Mouse (Mus musculus): ENCODE data around the gene Cab39l. TPM values are rescaled to one million over a fixed set of nuclear protein-coding genes. Genes with fewer than 3 reads are reported as not detected.
A peak's percentile ranks its signal among the peaks of the same experiment; 100 is the strongest.

Cab39l gene
- polyA plus RNA-seq, 1 experiment from 2014 or later: 44.9 TPM

GRCm38 (mm10) chr14:59441472-59441805, 667 bp downstream of the Cab39l start:
- peak overlapping the region; percentile 72 for H3K4me3 ChIP-seq
- H3K9me3 ChIP-seq: no peaks in the 10 kb centered on the region
- 19% methylated on average over 6 of the region's 6 CpGs for WGBS
- H3K27ac ChIP-seq (replicated peaks): peak overlapping the region; percentile 88
- peaks cover 15% of the 10 kb centered on the region for H3K4me1 ChIP-seq
- H3K36me3 ChIP-seq (replicated peaks): no peaks in the 10 kb centered on the region
- no peaks in the 10 kb centered on the region for H3K27me3 ChIP-seq (replicated peaks; ENCODE audit: low read depth, poor library complexity, severe bottlenecking)
- DNase-seq (ENCODE audit: low spot score): no peak

- Histone ChIP-seq H3K27ac (replicated peaks) (no peak overlapping the region), H3K36me3 (replicated peaks) (peaks cover 3% of the 10 kb centered on the region; the same call in 1 of the 2 replicates), H3K4me3 (no peak overlapping the region), H3K4me1 (peaks cover 3% of the 10 kb centered on the region), H3K9me3 (peaks cover 5% of the 10 kb centered on the region; the same call in 1 of the 2 replicates), H3K27me3 (replicated peaks; ENCODE audit: low read depth, poor library complexity, severe bottlenecking) (no peaks in the 10 kb centered on the region)
- WGBS: 88% methylated on average over 1 of the region's 1 CpGs
- no peak for DNase-seq (ENCODE audit: low spot score)
Observed at GRCm38 (mm10) chr14:59445421-59445820, 4.6 kb downstream of the Cab39l start.

GRCm38 (mm10) chr14:59447981-59448380, 7.2 kb downstream of the Cab39l start:
- H3K36me3 ChIP-seq (replicated peaks): peaks cover 3% of the 10 kb centered on the region; the same call in 1 of the 2 replicates
- DNase-seq (ENCODE audit: low spot score): no peak
- peaks cover 5% of the 10 kb centered on the region; the same call in 1 of the 2 replicates for H3K9me3 ChIP-seq

GRCm38 (mm10) chr14:59466503-59466902, 25.7 kb downstream of the Cab39l start:
- WGBS: 93% methylated on average over 2 of the region's 2 CpGs
- Histone ChIP-seq H3K27ac (replicated peaks) (no peak overlapping the region), H3K4me1 (no peaks in the 10 kb centered on the region), H3K4me3 (no peak overlapping the region), H3K36me3 (replicated peaks) (no peaks in the 10 kb centered on the region; the same call in 1 of the 2 replicates), H3K27me3 (replicated peaks; ENCODE audit: low read depth, poor library complexity, severe bottlenecking) (no peaks in the 10 kb centered on the region), H3K9me3 (no peaks in the 10 kb centered on the region)
- DNase-seq (ENCODE audit: low spot score): no peak

More at GRCm38 (mm10) chr14:59447981-59448380, 7.2 kb downstream of the Cab39l start:
- no peak overlapping the region for H3K4me3 ChIP-seq
- no peak overlapping the region for H3K27ac ChIP-seq (replicated peaks)
- no peaks in the 10 kb centered on the region for H3K27me3 ChIP-seq (replicated peaks; ENCODE audit: low read depth, poor library complexity, severe bottlenecking)
- no peaks in the 10 kb centered on the region for H3K4me1 ChIP-seq

GRCm38 (mm10) chr14:59467798-59468197, 27.0 kb downstream of the Cab39l start:
- WGBS: 65% methylated on average over 1 of the region's 1 CpGs
- no peaks in the 10 kb centered on the region for H3K9me3 ChIP-seq

GRCm38 (mm10) chr14:59470781-59471180, 30.0 kb downstream of the Cab39l start:
- no peaks in the 10 kb centered on the region; the same call in 1 of the 2 replicates for H3K36me3 ChIP-seq (replicated peaks)
- no peak overlapping the region for H3K27ac ChIP-seq (replicated peaks)
- no peaks in the 10 kb centered on the region for H3K4me1 ChIP-seq
- DNase-seq (ENCODE audit: low spot score): no peak
- WGBS: 93% methylated on average over 1 of the region's 1 CpGs
- H3K4me3 ChIP-seq: no peak overlapping the region
- no peaks in the 10 kb centered on the region for H3K27me3 ChIP-seq (replicated peaks; ENCODE audit: low read depth, poor library complexity, severe bottlenecking)
- no peaks in the 10 kb centered on the region for H3K9me3 ChIP-seq

More at GRCm38 (mm10) chr14:59467798-59468197, 27.0 kb downstream of the Cab39l start:
- Histone ChIP-seq H3K4me3 (no peak overlapping the region), H3K4me1 (no peaks in the 10 kb centered on the region), H3K36me3 (replicated peaks) (no peaks in the 10 kb centered on the region; the same call in 1 of the 2 replicates), H3K27me3 (replicated peaks; ENCODE audit: low read depth, poor library complexity, severe bottlenecking) (no peaks in the 10 kb centered on the region), H3K27ac (replicated peaks) (no peak overlapping the region)
- no peak for DNase-seq (ENCODE audit: low spot score)

- 72% methylated on average over 6 of the region's 6 CpGs for WGBS
- Histone ChIP-seq H3K4me1 (no peaks in the 10 kb centered on the region), H3K27me3 (replicated peaks; ENCODE audit: low read depth, poor library complexity, severe bottlenecking) (no peaks in the 10 kb centered on the region), H3K36me3 (replicated peaks) (no peaks in the 10 kb centered on the region), H3K4me3 (no peak overlapping the region), H3K27ac (replicated peaks) (no peak overlapping the region), H3K9me3 (no peaks in the 10 kb centered on the region)
- DNase-seq (ENCODE audit: low spot score): no peak
Observed at GRCm38 (mm10) chr14:59478699-59479098, 37.9 kb downstream of the Cab39l start.

- 93% methylated on average over 4 of the region's 4 CpGs for WGBS
- Histone ChIP-seq H3K4me1 (no peaks in the 10 kb centered on the region), H3K36me3 (replicated peaks) (no peaks in the 10 kb centered on the region), H3K4me3 (no peak overlapping the region), H3K27me3 (replicated peaks; ENCODE audit: low read depth, poor library complexity, severe bottlenecking) (no peaks in the 10 kb centered on the region), H3K9me3 (no peaks in the 10 kb centered on the region), H3K27ac (replicated peaks) (no peak overlapping the region)
- DNase-seq (ENCODE audit: low spot score): no peak
Observed at GRCm38 (mm10) chr14:59485247-59485810, 44.6 kb downstream of the Cab39l start.

GRCm38 (mm10) chr14:59492376-59492775, 51.6 kb downstream of the Cab39l start:
- Histone ChIP-seq H3K27ac (replicated peaks) (no peak overlapping the region), H3K9me3 (no peaks in the 10 kb centered on the region), H3K36me3 (replicated peaks) (no peaks in the 10 kb centered on the region), H3K27me3 (replicated peaks; ENCODE audit: low read depth, poor library complexity, severe bottlenecking) (no peaks in the 10 kb centered on the region), H3K4me1 (no peaks in the 10 kb centered on the region), H3K4me3 (no peak overlapping the region)
- no peak for DNase-seq (ENCODE audit: low spot score)
- 86% methylated on average over 4 of the region's 4 CpGs for WGBS

GRCm38 (mm10) chr14:59497928-59498327, 57.2 kb downstream of the Cab39l start:
- no peaks in the 10 kb centered on the region for H3K27me3 ChIP-seq (replicated peaks; ENCODE audit: low read depth, poor library complexity, severe bottlenecking)
- DNase-seq (ENCODE audit: low spot score): no peak
- H3K27ac ChIP-seq (replicated peaks): no peak overlapping the region
- 94% methylated on average over 5 of the region's 5 CpGs for WGBS
- peaks cover 3% of the 10 kb centered on the region; the same call in 1 of the 2 replicates for H3K36me3 ChIP-seq (replicated peaks)
- no peaks in the 10 kb centered on the region for H3K4me1 ChIP-seq
- H3K9me3 ChIP-seq: no peaks in the 10 kb centered on the region
- no peak overlapping the region for H3K4me3 ChIP-seq

- no peaks in the 10 kb centered on the region for H3K4me1 ChIP-seq
- no peak for DNase-seq (ENCODE audit: low spot score)
- 92% methylated on average over 8 of the region's 8 CpGs for WGBS
Observed at GRCm38 (mm10) chr14:59504831-59505230, 64.1 kb downstream of the Cab39l start.

GRCm38 (mm10) chr14:59506139-59506538, 65.4 kb downstream of the Cab39l start:
- Histone ChIP-seq H3K4me3 (no peak overlapping the region), H3K27me3 (replicated peaks; ENCODE audit: low read depth, poor library complexity, severe bottlenecking) (no peaks in the 10 kb centered on the region), H3K27ac (replicated peaks) (no peak overlapping the region), H3K4me1 (no peaks in the 10 kb centered on the region), H3K36me3 (replicated peaks) (no peaks in the 10 kb centered on the region; the same call in 1 of the 2 replicates), H3K9me3 (no peaks in the 10 kb centered on the region)
- 92% methylated on average over 4 of the region's 4 CpGs for WGBS
- no peak for DNase-seq (ENCODE audit: low spot score)

More at GRCm38 (mm10) chr14:59504831-59505230, 64.1 kb downstream of the Cab39l start:
- H3K9me3 ChIP-seq: no peaks in the 10 kb centered on the region
- no peak overlapping the region for H3K4me3 ChIP-seq
- no peak overlapping the region for H3K27ac ChIP-seq (replicated peaks)
- no peaks in the 10 kb centered on the region; the same call in 1 of the 2 replicates for H3K36me3 ChIP-seq (replicated peaks)
- no peaks in the 10 kb centered on the region for H3K27me3 ChIP-seq (replicated peaks; ENCODE audit: low read depth, poor library complexity, severe bottlenecking)

GRCm38 (mm10) chr14:59513922-59514444, 73.2 kb downstream of the Cab39l start:
- Histone ChIP-seq H3K4me1 (no peaks in the 10 kb centered on the region), H3K27ac (replicated peaks) (no peak overlapping the region), H3K9me3 (no peaks in the 10 kb centered on the region), H3K36me3 (replicated peaks) (no peaks in the 10 kb centered on the region), H3K27me3 (replicated peaks; ENCODE audit: low read depth, poor library complexity, severe bottlenecking) (no peaks in the 10 kb centered on the region), H3K4me3 (no peak overlapping the region)
- 85% methylated on average over 6 of the region's 6 CpGs for WGBS
- no peak for DNase-seq (ENCODE audit: low spot score)
